Mouse (Mus musculus) bone marrow macrophage, adult 2 months (primary cell): ENCODE results near the gene 1700001O22Rik. TPM values are rescaled to one million over a fixed set of nuclear protein-coding genes. Genes with fewer than 3 reads are reported as not detected.

Experiments
- H3K27ac ChIP-seq: 2 replicates; pipeline ENCODE4 v1.5.1; 2012; ENCODE audit warnings: low read depth, low read length; ENCODE audit not compliant: insufficient read depth
- H3K4me1 ChIP-seq: 2 replicates; pipeline ENCODE4 v1.6.1; 2012; ENCODE audit warnings: low read length; ENCODE audit not compliant: control insufficient read depth, insufficient read depth
- H3K4me3 ChIP-seq: 2 replicates; pipeline ENCODE4 v1.5.1; 2012; ENCODE audit warnings: mild to moderate bottlenecking, low read length, moderate library complexity; ENCODE audit not compliant: insufficient read depth
- CTCF ChIP-seq: IDR thresholded peaks from 2 replicates; pipeline ENCODE4 v1.5.1; 2012; ENCODE audit warnings: low read depth, mild to moderate bottlenecking, low read length, moderate library complexity
- POLR2A ChIP-seq: IDR thresholded peaks from 2 replicates; pipeline ENCODE4 v1.6.1; 2012; ENCODE audit warnings: mild to moderate bottlenecking, low read depth, low read length, borderline replicate concordance
- polyA plus RNA-seq: library from polyadenylated mRNA; stranded (reverse); fragments of >200 nt; gene quantifications from 2 replicates; pipeline ENCODE4 v1.2.4, GENCODE M21; 2012; ENCODE audit not compliant: missing spikeins, insufficient read depth, insufficient read length

The 1700001O22Rik gene
- polyA plus RNA-seq, 1 experiment: not detected

DNA sequence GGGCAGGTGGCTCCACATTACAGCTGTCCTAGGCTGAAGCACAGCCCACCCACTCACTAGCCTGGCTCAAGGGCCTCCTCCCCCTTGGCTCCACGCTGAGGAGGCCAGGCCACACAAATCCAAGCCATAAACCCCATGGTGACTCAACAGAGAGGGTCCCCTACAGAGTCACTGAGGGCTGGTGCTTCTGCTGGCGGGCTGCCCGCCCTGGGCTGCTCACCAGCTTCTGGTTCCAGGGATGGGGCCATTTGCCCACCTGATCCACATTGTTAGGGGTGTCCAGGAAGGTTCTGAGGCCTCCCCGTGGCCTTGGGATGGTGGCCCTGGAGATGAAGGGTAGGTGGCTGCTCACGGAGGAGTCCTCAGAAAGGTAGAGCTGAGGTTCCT lies 7.6 kb downstream of the 1700001O22Rik start:
- TF ChIP-seq POLR2A: no peak
- H3K4me1 ChIP-seq: peaks cover 2% of the 10 kb centered on the region
- H3K27ac ChIP-seq: no peak overlapping the region
- no peak overlapping the region for H3K4me3 ChIP-seq

GRCm38 (mm10) chr2:30795271-30795888 lies 8.1 kb downstream of the 1700001O22Rik start:
- Histone ChIP-seq H3K4me3 (peak overlapping the region; percentile 52), H3K4me1 (peaks cover 2% of the 10 kb centered on the region), H3K27ac (no peak overlapping the region)
- TF ChIP-seq POLR2A (no peak), CTCF (no peak)

- TF ChIP-seq POLR2A: no peak
- peak; percentile 47 for TF ChIP-seq CTCF
- H3K4me3 ChIP-seq: peak overlapping the region; percentile 52
- H3K4me1 ChIP-seq: peaks cover 2% of the 10 kb centered on the region
- no peak overlapping the region for H3K27ac ChIP-seq
Observed at GRCm38 (mm10) chr2:30794179-30795108, 9.0 kb downstream of the 1700001O22Rik start.

- no peak for TF ChIP-seq POLR2A
- Histone ChIP-seq H3K27ac (no peak overlapping the region), H3K4me3 (no peak overlapping the region), H3K4me1 (peaks cover 2% of the 10 kb centered on the region)
Observed at GRCm38 (mm10) chr2:30792061-30792460, 11.4 kb downstream of the 1700001O22Rik start.

- Histone ChIP-seq H3K4me1 (peaks cover 8% of the 10 kb centered on the region), H3K27ac (no peak overlapping the region), H3K4me3 (no peak overlapping the region)
- TF ChIP-seq CTCF (no peak), POLR2A (no peak)
Observed at GRCm38 (mm10) chr2:30787466-30787865, 16.0 kb downstream of the 1700001O22Rik start.

GRCm38 (mm10) chr2:30784078-30784994 lies 19.1 kb downstream of the 1700001O22Rik start:
- Histone ChIP-seq H3K4me3 (no peak overlapping the region), H3K27ac (no peak overlapping the region), H3K4me1 (peaks cover 8% of the 10 kb centered on the region)
- TF ChIP-seq POLR2A: no peak
- TF ChIP-seq CTCF: no peak

- no peak overlapping the region for H3K27ac ChIP-seq
- no peak overlapping the region for H3K4me3 ChIP-seq
- TF ChIP-seq POLR2A: no peak
- no peak for TF ChIP-seq CTCF
- peaks cover 8% of the 10 kb centered on the region for H3K4me1 ChIP-seq
Observed at GRCm38 (mm10) chr2:30783346-30783745, 20.1 kb downstream of the 1700001O22Rik start.

GRCm38 (mm10) chr2:30782312-30783290 lies 20.9 kb downstream of the 1700001O22Rik start:
- Histone ChIP-seq H3K4me3 (no peak overlapping the region), H3K4me1 (peaks cover 8% of the 10 kb centered on the region), H3K27ac (peak overlapping the region; percentile 10; the same call in 1 of the 2 replicates)
- TF ChIP-seq CTCF: no peak
- no peak for TF ChIP-seq POLR2A
